Mouse (Mus musculus): ENCODE data around the gene Lztfl1. TPM values are rescaled to one million over a fixed set of nuclear protein-coding genes. Genes with fewer than 3 reads are reported as not detected.
"Not testable (repeated sequence)": the region's sequence is repeated elsewhere in the genome, so short reads cannot be mapped to it uniquely, and the experiment has no call there.

Lztfl1 gene
- 19.1 and 19.5 TPM in 2 replicates for polyA plus RNA-seq (2012; rRNA removed)

DNA sequence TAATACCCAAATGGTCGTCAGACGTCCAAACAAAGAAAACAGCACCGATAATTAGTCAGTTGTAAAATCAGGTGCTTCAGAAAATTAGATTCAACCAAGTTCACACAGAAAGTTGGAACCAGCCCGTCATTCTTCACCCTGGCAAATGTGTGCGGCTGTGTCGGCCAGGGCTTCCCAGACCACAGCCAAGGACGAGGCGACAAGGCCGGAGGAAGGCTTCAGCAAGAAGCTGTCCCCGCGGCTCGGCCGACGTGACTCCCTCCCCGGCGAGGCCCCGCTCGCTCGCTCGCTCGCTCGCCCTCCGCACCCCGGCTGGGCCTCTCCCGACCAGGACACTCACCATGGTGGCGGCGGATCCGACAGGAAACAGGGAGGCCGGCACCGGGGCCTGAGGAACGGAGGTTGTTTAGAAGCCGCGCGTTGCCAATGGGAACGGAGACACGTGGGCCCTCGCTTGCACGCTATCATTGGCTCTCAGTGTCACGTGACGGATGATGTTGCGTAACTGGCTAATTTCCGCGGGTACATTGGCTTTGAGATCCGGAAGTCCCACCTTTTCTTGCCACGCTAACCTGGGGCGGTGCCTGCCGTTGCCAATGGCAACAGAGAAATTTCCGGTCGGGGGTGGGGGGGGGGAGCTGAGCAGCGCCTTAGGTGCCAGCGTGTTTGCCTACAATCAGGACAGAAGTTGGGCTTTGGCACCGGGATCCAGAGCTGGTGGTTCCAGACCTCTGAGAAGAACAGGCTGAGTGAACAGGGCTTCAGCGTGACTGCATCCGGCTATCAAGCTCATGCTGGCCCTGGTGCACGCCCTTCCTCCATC, at the start of gene Lztfl1:
Lztfl1 (minus strand) TSS at position 512 of the 823 bp plus-strand sequence.
- TF ChIP-seq CTCF (IDR thresholded peaks at IDR 0.05; ENCODE audit: borderline replicate concordance, extremely low read depth, insufficient read depth, insufficient read length) (no peak), POLR2A (IDR thresholded peaks at IDR 0.05; ENCODE audit: borderline replicate concordance, extremely low read depth, insufficient read depth, insufficient read length, poor library complexity, severe bottlenecking) (peak; percentile 20; the same call in 1 of the 2 replicates)
- peak; percentile 100 for DNase-seq (ENCODE audit: low read depth)

DNA sequence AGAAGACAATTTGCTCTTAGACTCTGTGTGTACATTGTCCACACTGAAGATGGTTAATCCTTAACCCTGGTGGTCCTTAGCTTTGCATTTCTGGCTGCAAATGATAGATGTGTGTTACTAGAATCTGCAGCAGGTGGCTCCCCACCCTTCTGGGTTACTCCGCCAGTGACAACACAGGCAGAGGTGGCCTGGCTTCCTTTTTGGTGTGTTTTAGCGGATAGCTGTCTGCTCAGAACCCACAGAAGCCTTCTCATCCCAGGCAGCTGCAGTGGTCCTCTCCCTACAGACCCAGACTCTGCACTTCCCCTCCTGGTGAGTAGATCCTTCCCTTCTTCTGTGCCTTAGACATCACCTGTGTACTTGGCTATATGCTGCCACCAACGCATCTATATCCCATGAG, 49.5 kb upstream of the Lztfl1 start:
- DNase-seq (ENCODE audit: low read depth): no peak
- no peak for TF ChIP-seq POLR2A (IDR thresholded peaks at IDR 0.05; ENCODE audit: borderline replicate concordance, extremely low read depth, insufficient read depth, insufficient read length, poor library complexity, severe bottlenecking)
- no peak for TF ChIP-seq CTCF (IDR thresholded peaks at IDR 0.05; ENCODE audit: borderline replicate concordance, extremely low read depth, insufficient read depth, insufficient read length)

GRCm38 (mm10) chr9:123763771-123764170, 46.3 kb upstream of the Lztfl1 start:
- no peak for TF ChIP-seq POLR2A (IDR thresholded peaks at IDR 0.05; ENCODE audit: borderline replicate concordance, extremely low read depth, insufficient read depth, insufficient read length, poor library complexity, severe bottlenecking)
- no peak for TF ChIP-seq CTCF (IDR thresholded peaks at IDR 0.05; ENCODE audit: borderline replicate concordance, extremely low read depth, insufficient read depth, insufficient read length)

GRCm38 (mm10) chr9:123762886-123763285, 45.4 kb upstream of the Lztfl1 start:
- TF ChIP-seq CTCF (IDR thresholded peaks at IDR 0.05; ENCODE audit: borderline replicate concordance, extremely low read depth, insufficient read depth, insufficient read length) (no peak), POLR2A (IDR thresholded peaks at IDR 0.05; ENCODE audit: borderline replicate concordance, extremely low read depth, insufficient read depth, insufficient read length, poor library complexity, severe bottlenecking) (no peak)
- no peak for DNase-seq (ENCODE audit: low read depth)

More at GRCm38 (mm10) chr9:123763771-123764170, 46.3 kb upstream of the Lztfl1 start:
- no peak for DNase-seq (ENCODE audit: low read depth)

DNA sequence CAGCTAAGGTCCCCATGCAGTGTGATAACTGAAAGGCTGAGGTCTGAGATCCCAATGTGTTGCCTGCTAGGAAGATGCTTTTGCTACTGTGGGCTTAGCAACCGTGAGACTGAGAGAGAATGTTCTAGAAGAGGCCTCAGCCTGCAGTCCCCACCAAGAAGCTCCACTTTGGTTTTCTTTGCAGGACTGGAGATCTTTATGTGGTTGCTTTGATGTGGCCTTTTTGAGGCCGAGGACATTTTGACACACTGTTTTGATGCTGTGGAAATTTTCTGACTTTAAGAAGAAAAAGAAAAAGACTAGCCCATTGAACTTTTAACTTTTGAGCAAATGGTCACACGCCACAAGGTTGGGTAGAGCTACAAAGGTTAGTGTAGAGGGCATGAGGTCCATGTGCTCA, 43.3 kb upstream of the Lztfl1 start:
- DNase-seq (ENCODE audit: low read depth): no peak
- TF ChIP-seq POLR2A (IDR thresholded peaks at IDR 0.05; ENCODE audit: borderline replicate concordance, extremely low read depth, insufficient read depth, insufficient read length, poor library complexity, severe bottlenecking) (no peak), CTCF (IDR thresholded peaks at IDR 0.05; ENCODE audit: borderline replicate concordance, extremely low read depth, insufficient read depth, insufficient read length) (no peak)

DNA sequence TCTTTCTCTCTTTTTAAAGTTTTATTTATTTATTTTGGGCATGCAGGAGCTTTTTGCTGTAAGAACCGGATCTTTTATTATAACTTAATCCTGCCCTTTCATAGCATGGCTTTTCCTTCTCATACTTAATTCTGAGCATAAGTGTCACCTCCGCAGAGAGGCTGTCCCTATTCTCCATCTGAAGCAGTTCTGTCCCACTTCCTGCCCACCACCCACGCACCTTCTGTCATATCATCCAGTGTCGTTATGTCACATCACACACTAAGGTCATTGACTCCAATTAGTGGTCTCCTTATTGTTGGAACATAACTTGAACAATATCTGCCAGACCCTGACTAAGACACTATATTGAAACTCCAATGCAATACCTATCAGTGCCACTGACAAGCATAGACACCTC, 41.1 kb upstream of the Lztfl1 start:
- TF ChIP-seq CTCF (IDR thresholded peaks at IDR 0.05; ENCODE audit: borderline replicate concordance, extremely low read depth, insufficient read depth, insufficient read length): no peak

GRCm38 (mm10) chr9:123758156-123758555, 40.7 kb upstream of the Lztfl1 start:
- no peak for DNase-seq (ENCODE audit: low read depth)
- TF ChIP-seq CTCF (IDR thresholded peaks at IDR 0.05; ENCODE audit: borderline replicate concordance, extremely low read depth, insufficient read depth, insufficient read length) (no peak), POLR2A (IDR thresholded peaks at IDR 0.05; ENCODE audit: borderline replicate concordance, extremely low read depth, insufficient read depth, insufficient read length, poor library complexity, severe bottlenecking) (no peak)

More for the DNA sequence above, 41.1 kb upstream of the Lztfl1 start:
- DNase-seq (ENCODE audit: low read depth): no peak

DNA sequence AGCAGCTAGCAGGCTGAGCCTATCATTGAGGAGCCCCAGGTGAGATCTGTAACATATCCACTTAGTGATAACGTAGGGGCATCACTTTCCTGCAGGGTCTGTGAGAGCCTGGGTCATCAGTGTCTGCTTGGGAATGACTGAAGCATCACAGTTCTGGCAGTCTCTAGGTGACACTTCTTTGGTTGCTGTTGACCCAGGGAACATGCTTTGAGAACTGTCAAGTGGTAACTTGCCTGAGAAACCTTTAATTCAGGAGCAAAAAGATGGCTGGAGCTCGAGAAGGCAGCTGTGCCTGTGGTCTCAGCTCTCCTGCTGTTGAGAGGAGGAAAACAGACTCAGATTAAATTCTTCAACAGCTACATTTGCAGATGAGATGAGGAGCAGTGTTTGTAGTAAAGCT, 39.8 kb upstream of the Lztfl1 start:
- DNase-seq (ENCODE audit: low read depth): no peak
- TF ChIP-seq CTCF (IDR thresholded peaks at IDR 0.05; ENCODE audit: borderline replicate concordance, extremely low read depth, insufficient read depth, insufficient read length) (no peak), POLR2A (IDR thresholded peaks at IDR 0.05; ENCODE audit: borderline replicate concordance, extremely low read depth, insufficient read depth, insufficient read length, poor library complexity, severe bottlenecking) (no peak)

DNA sequence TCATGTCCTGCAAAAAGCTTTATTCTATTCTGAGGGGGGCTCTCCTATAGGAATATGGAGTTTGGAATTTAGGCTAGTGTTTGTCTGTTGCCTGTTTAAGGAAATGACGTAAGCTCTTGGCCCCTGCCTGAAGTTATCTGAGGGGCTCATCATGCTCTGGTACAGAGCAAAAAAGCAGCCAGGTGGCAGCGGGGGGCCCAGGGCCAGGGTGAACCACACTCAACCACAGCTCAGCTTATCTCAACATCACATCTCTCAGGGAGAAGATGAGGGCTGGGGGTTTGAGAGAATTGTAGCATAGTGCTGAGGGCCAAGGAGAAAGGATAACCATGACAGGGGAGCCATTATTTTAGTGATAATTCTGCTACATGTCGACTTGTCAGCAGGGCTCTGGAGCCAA, 39.3 kb upstream of the Lztfl1 start:
- TF ChIP-seq POLR2A (IDR thresholded peaks at IDR 0.05; ENCODE audit: borderline replicate concordance, extremely low read depth, insufficient read depth, insufficient read length, poor library complexity, severe bottlenecking) (no peak), CTCF (IDR thresholded peaks at IDR 0.05; ENCODE audit: borderline replicate concordance, extremely low read depth, insufficient read depth, insufficient read length) (no peak)

DNA sequence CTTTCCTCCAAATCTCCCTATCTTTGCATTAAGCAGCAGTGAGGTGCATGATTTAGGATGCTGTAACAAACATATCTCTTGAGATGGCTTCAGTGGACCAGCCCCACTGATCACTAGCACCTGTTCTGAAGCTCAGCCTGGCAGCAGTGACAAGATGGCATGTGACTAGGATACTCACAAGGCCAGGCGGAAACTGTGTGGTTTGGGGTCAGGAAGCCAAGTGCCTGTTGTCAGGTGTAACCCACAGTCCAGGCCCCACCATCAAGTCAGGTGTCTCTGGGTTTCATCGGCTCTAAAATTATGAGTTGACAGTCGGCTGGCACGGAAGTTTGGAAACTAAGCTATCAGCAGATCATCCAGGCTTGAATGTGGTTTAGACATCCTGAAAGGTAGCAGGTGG, 36.8 kb upstream of the Lztfl1 start:
- DNase-seq (ENCODE audit: low read depth): no peak
- TF ChIP-seq CTCF (IDR thresholded peaks at IDR 0.05; ENCODE audit: borderline replicate concordance, extremely low read depth, insufficient read depth, insufficient read length) (no peak), POLR2A (IDR thresholded peaks at IDR 0.05; ENCODE audit: borderline replicate concordance, extremely low read depth, insufficient read depth, insufficient read length, poor library complexity, severe bottlenecking) (no peak)

More for the DNA sequence above, 39.3 kb upstream of the Lztfl1 start:
- no peak for DNase-seq (ENCODE audit: low read depth)

GRCm38 (mm10) chr9:123749687-123750086, 32.2 kb upstream of the Lztfl1 start:
- not testable (repeated sequence) for DNase-seq (ENCODE audit: low read depth)

DNA sequence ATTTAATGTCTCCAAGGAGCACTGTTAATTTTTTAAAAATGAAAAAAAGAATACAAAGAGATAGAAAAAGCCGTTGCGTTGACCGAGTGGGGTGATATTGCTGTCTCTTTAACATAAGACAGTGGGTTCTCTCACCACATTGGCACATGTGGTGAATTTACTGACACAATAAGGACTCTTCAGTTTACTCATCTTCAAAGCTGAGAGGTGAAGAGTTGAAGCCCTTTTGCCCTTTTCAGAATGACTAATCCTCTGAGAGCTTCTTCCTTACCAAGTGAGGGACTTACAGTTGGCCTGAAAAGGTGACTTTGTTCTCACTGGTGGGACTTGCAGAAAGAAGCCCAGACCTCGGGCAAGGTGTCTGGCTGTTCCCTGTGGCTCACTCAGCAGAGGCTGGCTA, 23.3 kb upstream of the Lztfl1 start:
- no peak for TF ChIP-seq POLR2A (IDR thresholded peaks at IDR 0.05; ENCODE audit: borderline replicate concordance, extremely low read depth, insufficient read depth, insufficient read length, poor library complexity, severe bottlenecking)
- no peak for TF ChIP-seq CTCF (IDR thresholded peaks at IDR 0.05; ENCODE audit: borderline replicate concordance, extremely low read depth, insufficient read depth, insufficient read length)
- DNase-seq (ENCODE audit: low read depth): no peak

All from brain, embryonic 14.5 days (tissue).